Comparison of ENCODE assay signal across 8 mouse cellular contexts in genomic region chr10:69662338-69662737, GRCm38 (mm10).
DNase-seq lines count a peak whose midpoint lies in the region; ATAC-seq and TF ChIP-seq lines count a peak whose summit lies in the region.

No protein-coding gene starts in this region.

- ATAC-seq in forebrain, embryonic 14.5 days = peak; percentile 85
- peak; percentile 70 for ATAC-seq in lung, postnatal 0 days

- no peaks in the 10 kb centered on the region for H3K27me3 ChIP-seq in forebrain, embryonic 14.5 days (replicated peaks; ENCODE audit: control insufficient read depth, insufficient read depth, low read length)
- H3K27me3 ChIP-seq in hindbrain, embryonic 10.5 days (ENCODE audit: insufficient read depth, poor library complexity, severe bottlenecking) = no peaks in the 10 kb centered on the region
- no peaks in the 10 kb centered on the region for H3K27me3 ChIP-seq in lung, postnatal 0 days (replicated peaks; ENCODE audit: insufficient read depth, low read length)

- WGBS in forebrain, embryonic 14.5 days = 4% methylated on average over 7 of the region's 7 CpGs
- WGBS in hindbrain, embryonic 10.5 days = 10% methylated on average over 7 of the region's 7 CpGs
- 6% methylated on average over 7 of the region's 7 CpGs for WGBS in lung, postnatal 0 days

- H3K9me3 ChIP-seq in forebrain, embryonic 14.5 days (replicated peaks; ENCODE audit: control insufficient read depth, low read length) = no peaks in the 10 kb centered on the region
- no peaks in the 10 kb centered on the region for H3K9me3 ChIP-seq in hindbrain, embryonic 10.5 days
- H3K9me3 ChIP-seq in lung, postnatal 0 days (ENCODE audit: low read length) = no peaks in the 10 kb centered on the region

- H3K4me1 ChIP-seq in forebrain, embryonic 14.5 days (ENCODE audit: control insufficient read depth, insufficient read depth, low read length) = no peaks in the 10 kb centered on the region
- H3K4me1 ChIP-seq in hindbrain, embryonic 10.5 days (replicated peaks) = no peaks in the 10 kb centered on the region
- no peaks in the 10 kb centered on the region for H3K4me1 ChIP-seq in lung, postnatal 0 days (ENCODE audit: insufficient read depth, low read depth, low read length)

- H3K4me2 ChIP-seq in forebrain, embryonic 14.5 days (ENCODE audit: low read length) = no peak overlapping the region
- no peak overlapping the region for H3K4me2 ChIP-seq in lung, postnatal 0 days (replicated peaks; ENCODE audit: low read depth, low read length)

- no peak overlapping the region for H3K4me3 ChIP-seq in forebrain, embryonic 14.5 days (ENCODE audit: low read depth, low read length)
- no peak overlapping the region for H3K4me3 ChIP-seq in hindbrain, embryonic 10.5 days
- no peak overlapping the region for H3K4me3 ChIP-seq in layer of hippocampus, adult 2 months
- H3K4me3 ChIP-seq in lung, postnatal 0 days (ENCODE audit: low read depth, low read length) = no peak overlapping the region

- peak; percentile 90 for TF ChIP-seq CTCF in layer of hippocampus, adult 2 months (conservative IDR thresholded peaks at IDR 0.05)
- TF ChIP-seq CTCF in lung, postnatal 0 days (IDR thresholded peaks at IDR 0.05) = peak; percentile 92

- TF ChIP-seq EP300 in lung, postnatal 0 days (IDR thresholded peaks at IDR 0.05) = no peak

- H3K36me3 ChIP-seq in forebrain, embryonic 14.5 days (ENCODE audit: control insufficient read depth, insufficient read depth, low read length) = no peaks in the 10 kb centered on the region
- H3K36me3 ChIP-seq in hindbrain, embryonic 10.5 days = no peaks in the 10 kb centered on the region
- H3K36me3 ChIP-seq in lung, postnatal 0 days (ENCODE audit: insufficient read depth, low read length) = no peaks in the 10 kb centered on the region

- no peak overlapping the region for H3K9ac ChIP-seq in forebrain, embryonic 14.5 days (ENCODE audit: low read length)
- no peak overlapping the region for H3K9ac ChIP-seq in lung, postnatal 0 days (replicated peaks; ENCODE audit: low read depth)

- peak; percentile 79 for DNase-seq in MN1 (ENCODE audit: low spot score)
- DNase-seq in c-Kit-positive CD71-positive TER-119-positive erythroid progenitor cells, embryonic 14.5 days (ENCODE audit: low spot score) = peak; percentile 20
- peak; percentile 88 for DNase-seq in forebrain, embryonic 14.5 days (ENCODE audit: low spot score)
- peak; percentile 83 for DNase-seq in hindbrain, embryonic 10.5 days (ENCODE audit: low spot score)
- peak; percentile 82 to 86 for DNase-seq in layer of hippocampus, adult 2 months (ENCODE audit: low spot score in 2 of 2)
- peak; percentile 90 for DNase-seq in lung, postnatal 0 days (ENCODE audit: low spot score)
- peak; percentile 68 for DNase-seq in retina, adult 2 months (ENCODE audit: low read depth, low spot score)
- DNase-seq in urinary bladder, postnatal 36 days (ENCODE audit: low spot score in 2 of 2) = peak; percentile 59 to 70

- H3K27ac ChIP-seq in forebrain, embryonic 14.5 days (ENCODE audit: low read depth, low read length) = no peak overlapping the region
- no peak overlapping the region for H3K27ac ChIP-seq in hindbrain, embryonic 10.5 days
- H3K27ac ChIP-seq in layer of hippocampus, adult 2 months = no peak overlapping the region
- H3K27ac ChIP-seq in lung, postnatal 0 days (ENCODE audit: low read length) = no peak overlapping the region

Comparison
In these comparisons a context has a peak if more than half of its experiments do, and no peak if none do; other contexts are left out.
1. DNase-seq: peak in every context shown above with its lines; median percentile 90 in lung, postnatal 0 days; 88 in forebrain, embryonic 14.5 days; 84 in layer of hippocampus, adult 2 months; 83 in hindbrain, embryonic 10.5 days; 79 in MN1; 68 in retina, adult 2 months; 64 in urinary bladder, postnatal 36 days; 20 in c-Kit-positive CD71-positive TER-119-positive erythroid progenitor cells, embryonic 14.5 days.